Mouse (Mus musculus) left cerebral cortex, adult 8-10 months (tissue): ENCODE measurements around the gene Phf24. TPM values are rescaled to one million over a fixed set of nuclear protein-coding genes. Genes with fewer than 3 reads are reported as not detected.
"Not testable (repeated sequence)": the region's sequence is repeated elsewhere in the genome, so short reads cannot be mapped to it uniquely, and the experiment has no call there.

ENCODE experiments used
- DNase-seq, 2 experiments: peaks; one replicate each; pipeline ENCODE4 v3.0.0; 2022; ENCODE audit warnings: low spot score in 2 of 2
- total RNA-seq, 4 experiments: library from RNA; stranded (reverse); gene quantifications; 2 replicates each; pipeline ENCODE4 v1.2.4; 2022

Phf24 gene
- total RNA-seq, 4 experiments from 2014 or later = 321 to 373 (median 328) TPM

GRCm38 (mm10) chr4:42949051-42949675 is 32.7 kb downstream of the Phf24 start:
- no peak for DNase-seq

GRCm38 (mm10) chr4:42949676-42950051 is 33.2 kb downstream of the Phf24 start, which contains the start of gene Dnajb5:
Dnajb5 (plus strand) TSS chr4:42949814.
- peak; percentile 99 for DNase-seq

- DNase-seq = peak; percentile 78 to 92
Observed at GRCm38 (mm10) chr4:42950065-42950558, 33.7 kb downstream of the Phf24 start.

GRCm38 (mm10) chr4:42951206-42952195 is 35.0 kb downstream of the Phf24 start:
- DNase-seq = no peak

- no peak for DNase-seq
Observed at GRCm38 (mm10) chr4:42952563-42952962, 36.1 kb downstream of the Phf24 start.

GRCm38 (mm10) chr4:42953435-42954094 is 37.1 kb downstream of the Phf24 start:
- DNase-seq = peak in 1 of 2 experiments; percentile 68

GRCm38 (mm10) chr4:42954297-42954696 is 37.8 kb downstream of the Phf24 start:
- peak; percentile 64 to 85 for DNase-seq

GRCm38 (mm10) chr4:42955200-42955599 is 38.7 kb downstream of the Phf24 start:
- no peak for DNase-seq

GRCm38 (mm10) chr4:42956581-42956980 is 40.1 kb downstream of the Phf24 start:
- DNase-seq = no peak

GRCm38 (mm10) chr4:42957306-42957705 is 40.8 kb downstream of the Phf24 start:
- no peak for DNase-seq

- no peak for DNase-seq
Observed at GRCm38 (mm10) chr4:42957979-42958378, 41.5 kb downstream of the Phf24 start.

- no peak for DNase-seq
Observed at GRCm38 (mm10) chr4:42958942-42959341, 42.5 kb downstream of the Phf24 start.

- DNase-seq = peak in 1 of 2 experiments; percentile 18
Observed at GRCm38 (mm10) chr4:42959382-42959781, 42.9 kb downstream of the Phf24 start.

- peak in 1 of 2 experiments; percentile 46 for DNase-seq
Observed at GRCm38 (mm10) chr4:42961592-42961991, 45.1 kb downstream of the Phf24 start.

- no peak for DNase-seq
Observed at GRCm38 (mm10) chr4:42963480-42963879, 47.0 kb downstream of the Phf24 start.

- no peak for DNase-seq
Observed at GRCm38 (mm10) chr4:42965039-42965719, 48.7 kb downstream of the Phf24 start.

GRCm38 (mm10) chr4:42969304-42969703 is 52.8 kb downstream of the Phf24 start, which contains the start of gene 1700022I11Rik:
1700022I11Rik (plus strand) TSS chr4:42969604.
- DNase-seq = no peak

GRCm38 (mm10) chr4:42972952-42973351 is 56.5 kb downstream of the Phf24 start:
- DNase-seq = no peak

GRCm38 (mm10) chr4:42973868-42974267 is 57.4 kb downstream of the Phf24 start:
- DNase-seq = no peak

- no peak for DNase-seq
Observed at GRCm38 (mm10) chr4:42978062-42978461, 61.6 kb downstream of the Phf24 start.

- not testable (repeated sequence) for DNase-seq
Observed at GRCm38 (mm10) chr4:42980467-42980866, 64.0 kb downstream of the Phf24 start.
